Mouse (Mus musculus) heart, adult 11 months (tissue): ENCODE results near the gene Rab37.

Experiments used
- DNase-seq: peaks from one replicate; pipeline ENCODE4 v3.0.0; 2022

Gene Rab37

GRCm38 (mm10) chr11:115167631-115168249 is 76.5 kb downstream of the Rab37 start:
- peak; percentile 89 for DNase-seq

- peak; percentile 83 for DNase-seq
Observed at GRCm38 (mm10) chr11:115169430-115169829, 78.2 kb downstream of the Rab37 start.

- peak; percentile 89 for DNase-seq
Observed at GRCm38 (mm10) chr11:115171125-115171524, 79.9 kb downstream of the Rab37 start.

- peak; percentile 96 for DNase-seq
Observed at GRCm38 (mm10) chr11:115172825-115173287, 81.6 kb downstream of the Rab37 start.

- DNase-seq = peak; percentile 92
Observed at GRCm38 (mm10) chr11:115173549-115174339, 82.5 kb downstream of the Rab37 start.

GRCm38 (mm10) chr11:115176399-115177190 is 85.4 kb downstream of the Rab37 start:
- peak; percentile 97 for DNase-seq

GRCm38 (mm10) chr11:115177559-115178195 is 86.4 kb downstream of the Rab37 start:
- DNase-seq = peak; percentile 91

- no peak for DNase-seq
Observed at GRCm38 (mm10) chr11:115178766-115179165, 87.5 kb downstream of the Rab37 start.

- no peak for DNase-seq
Observed at GRCm38 (mm10) chr11:115179191-115179590, 88.0 kb downstream of the Rab37 start.

- peak; percentile 94 for DNase-seq
Observed at GRCm38 (mm10) chr11:115179881-115180280, 88.7 kb downstream of the Rab37 start.

- DNase-seq = peak; percentile 97
Observed at GRCm38 (mm10) chr11:115181913-115182638, 90.8 kb downstream of the Rab37 start.

- peak; percentile 94 for DNase-seq
Observed at GRCm38 (mm10) chr11:115184973-115185372, 93.7 kb downstream of the Rab37 start.

GRCm38 (mm10) chr11:115187224-115187639 is 96.0 kb downstream of the Rab37 start, which contains the start of gene Tmem104:
Gene Tmem104 (plus strand): TSS chr11:115187487.
- DNase-seq = peak; percentile 100

GRCm38 (mm10) chr11:115187693-115188092 is 96.5 kb downstream of the Rab37 start, which contains the start of gene Nat9:
Gene Nat9 (minus strand): TSS chr11:115187859.
- no peak for DNase-seq

- DNase-seq = peak; percentile 94
Observed at GRCm38 (mm10) chr11:115188539-115189231, 97.5 kb downstream of the Rab37 start.

GRCm38 (mm10) chr11:115189304-115189703 is 98.1 kb downstream of the Rab37 start:
- peak; percentile 95 for DNase-seq

- DNase-seq = peak; percentile 98
Observed at GRCm38 (mm10) chr11:115192180-115192579, 100.9 kb downstream of the Rab37 start.

- no peak for DNase-seq
Observed at GRCm38 (mm10) chr11:115194693-115195092, 103.5 kb downstream of the Rab37 start.

GRCm38 (mm10) chr11:115195933-115196332 is 104.7 kb downstream of the Rab37 start:
- DNase-seq = no peak

- no peak for DNase-seq
Observed at GRCm38 (mm10) chr11:115197558-115197957, 106.3 kb downstream of the Rab37 start.

GRCm38 (mm10) chr11:115198932-115199384 is 107.7 kb downstream of the Rab37 start:
- no peak for DNase-seq
